Mouse (Mus musculus) right cerebral cortex, adult 18-20 months (tissue): ENCODE data around the gene Cryaa.
A peak's percentile ranks its signal among the peaks of the same experiment; 100 is the strongest.

ENCODE experiments used
- DNase-seq: peaks from one replicate; pipeline ENCODE4 v3.0.0; 2022; ENCODE audit warnings: mixed read lengths

Gene Cryaa

GRCm38 (mm10) chr17:31677507-31677906, at the start of gene Cryaa:
Cryaa (plus strand) TSS chr17:31677807.
- no peak for DNase-seq

GRCm38 (mm10) chr17:31627961-31628360, 49.6 kb upstream of the Cryaa start:
- no peak for DNase-seq

GRCm38 (mm10) chr17:31631081-31631800, 46.4 kb upstream of the Cryaa start:
- DNase-seq: no peak

- no peak for DNase-seq
Measured at GRCm38 (mm10) chr17:31633007-31633406, 44.6 kb upstream of the Cryaa start.

GRCm38 (mm10) chr17:31634896-31635295, 42.7 kb upstream of the Cryaa start:
- no peak for DNase-seq

- DNase-seq: no peak
Measured at GRCm38 (mm10) chr17:31635781-31636180, 41.8 kb upstream of the Cryaa start.

GRCm38 (mm10) chr17:31636277-31636941, 41.2 kb upstream of the Cryaa start:
- DNase-seq: no peak

GRCm38 (mm10) chr17:31636942-31637811, 40.4 kb upstream of the Cryaa start, which contains the start of gene Cbs:
Cbs (minus strand) TSS chr17:31637238.
- peak; percentile 77 for DNase-seq

- peak; percentile 70 for DNase-seq
Measured at GRCm38 (mm10) chr17:31637866-31638570, 39.6 kb upstream of the Cryaa start.

- DNase-seq: peak; percentile 26
Measured at GRCm38 (mm10) chr17:31639651-31640050, 38.0 kb upstream of the Cryaa start.

- no peak for DNase-seq
Measured at GRCm38 (mm10) chr17:31642331-31642730, 35.3 kb upstream of the Cryaa start.

GRCm38 (mm10) chr17:31642913-31643312, 34.7 kb upstream of the Cryaa start:
- no peak for DNase-seq

- no peak for DNase-seq
Measured at GRCm38 (mm10) chr17:31646199-31647002, 31.2 kb upstream of the Cryaa start.

GRCm38 (mm10) chr17:31652152-31652551, 25.5 kb upstream of the Cryaa start:
- no peak for DNase-seq

- DNase-seq: no peak
Measured at GRCm38 (mm10) chr17:31653277-31653676, 24.3 kb upstream of the Cryaa start.

GRCm38 (mm10) chr17:31655366-31655765, 22.2 kb upstream of the Cryaa start:
- DNase-seq: no peak

- DNase-seq: no peak
Measured at GRCm38 (mm10) chr17:31656682-31657081, 20.9 kb upstream of the Cryaa start.

GRCm38 (mm10) chr17:31657141-31657983, 20.2 kb upstream of the Cryaa start:
- no peak for DNase-seq

GRCm38 (mm10) chr17:31658136-31658467, 19.5 kb upstream of the Cryaa start:
- no peak for DNase-seq

GRCm38 (mm10) chr17:31658468-31659185, 19.0 kb upstream of the Cryaa start, which contains the start of gene U2af1:
U2af1 (minus strand) TSS chr17:31658892.
- peak; percentile 99 for DNase-seq
